Mouse (Mus musculus): ENCODE results near the gene Spata25.
"Not testable (repeated sequence)": the region's sequence is repeated elsewhere in the genome, so short reads cannot be mapped to it uniquely, and the experiment has no call there.

The Spata25 gene

GRCm38 (mm10) chr2:164828437-164828836 is at the start of gene Spata25:
TSS of gene Spata25 (minus strand) at chr2:164828537.
- DNase-seq, result no peak

- not testable (repeated sequence) for DNase-seq
Observed at GRCm38 (mm10) chr2:164877376-164878215, 49.3 kb upstream of the Spata25 start.

- not testable (repeated sequence) for DNase-seq
Observed at GRCm38 (mm10) chr2:164875648-164876047, 47.3 kb upstream of the Spata25 start.

GRCm38 (mm10) chr2:164874239-164874769 is 46.0 kb upstream of the Spata25 start:
- peak in 1 of 2 experiments; percentile 55 for DNase-seq

GRCm38 (mm10) chr2:164873621-164874020 is 45.3 kb upstream of the Spata25 start:
- DNase-seq, result no peak

- DNase-seq, result no peak
Observed at GRCm38 (mm10) chr2:164871602-164872303, 43.4 kb upstream of the Spata25 start.

GRCm38 (mm10) chr2:164868491-164868890 is 40.2 kb upstream of the Spata25 start:
- DNase-seq, result no peak

- peak in 1 of 2 experiments; percentile 53 for DNase-seq
Observed at GRCm38 (mm10) chr2:164867566-164867965, 39.2 kb upstream of the Spata25 start.

GRCm38 (mm10) chr2:164866741-164867551 is 38.6 kb upstream of the Spata25 start:
- peak; percentile 61 to 73 for DNase-seq

- DNase-seq, result no peak
Observed at GRCm38 (mm10) chr2:164864593-164864992, 36.3 kb upstream of the Spata25 start.

GRCm38 (mm10) chr2:164863411-164863810 is 35.1 kb upstream of the Spata25 start:
- not testable (repeated sequence) for DNase-seq

GRCm38 (mm10) chr2:164862179-164862861 is 34.0 kb upstream of the Spata25 start:
- DNase-seq, result peak; percentile 87 to 92

GRCm38 (mm10) chr2:164861094-164861493 is 32.8 kb upstream of the Spata25 start:
- DNase-seq, result no peak

- DNase-seq, result peak in 1 of 2 experiments; percentile 51
Observed at GRCm38 (mm10) chr2:164859640-164860432, 31.5 kb upstream of the Spata25 start.

GRCm38 (mm10) chr2:164859155-164859554 is 30.8 kb upstream of the Spata25 start:
- DNase-seq, result peak in 1 of 2 experiments; percentile 49

- no peak for DNase-seq
Observed at GRCm38 (mm10) chr2:164857842-164858553, 29.7 kb upstream of the Spata25 start.

- DNase-seq, result peak; percentile 76 to 84
Observed at GRCm38 (mm10) chr2:164857101-164857821, 28.9 kb upstream of the Spata25 start, which contains the start of gene Pltp. TSS of gene Pltp (minus strand) at chr2:164857711.

- DNase-seq, result peak in 1 of 2 experiments; percentile 38
Observed at GRCm38 (mm10) chr2:164856309-164857100, 28.2 kb upstream of the Spata25 start.

GRCm38 (mm10) chr2:164855572-164855971 is 27.2 kb upstream of the Spata25 start:
- not testable (repeated sequence) for DNase-seq
